Mouse (Mus musculus) embryo, embryonic 11 days (tissue): ENCODE measurements around the gene Noto.
"Not testable (repeated sequence)": the region's sequence is repeated elsewhere in the genome, so short reads cannot be mapped to it uniquely, and the experiment has no call there.

Experiments
- DNase-seq: peaks from one replicate; pipeline ENCODE4 v3.0.0-alpha.2; 2015

The Noto gene

GRCm38 (mm10) chr6:85431842-85432431 is 8.3 kb downstream of the Noto start, which contains the start of gene Smyd5:
Gene Smyd5, plus strand, starts transcription at chr6:85431989.
- peak; percentile 92 for DNase-seq

- DNase-seq: no peak
Measured at GRCm38 (mm10) chr6:85433865-85434264, 10.2 kb downstream of the Noto start.

GRCm38 (mm10) chr6:85436204-85436603 is 12.5 kb downstream of the Noto start:
- DNase-seq: no peak

- DNase-seq: no peak
Measured at GRCm38 (mm10) chr6:85436631-85437030, 12.9 kb downstream of the Noto start.

DNA sequence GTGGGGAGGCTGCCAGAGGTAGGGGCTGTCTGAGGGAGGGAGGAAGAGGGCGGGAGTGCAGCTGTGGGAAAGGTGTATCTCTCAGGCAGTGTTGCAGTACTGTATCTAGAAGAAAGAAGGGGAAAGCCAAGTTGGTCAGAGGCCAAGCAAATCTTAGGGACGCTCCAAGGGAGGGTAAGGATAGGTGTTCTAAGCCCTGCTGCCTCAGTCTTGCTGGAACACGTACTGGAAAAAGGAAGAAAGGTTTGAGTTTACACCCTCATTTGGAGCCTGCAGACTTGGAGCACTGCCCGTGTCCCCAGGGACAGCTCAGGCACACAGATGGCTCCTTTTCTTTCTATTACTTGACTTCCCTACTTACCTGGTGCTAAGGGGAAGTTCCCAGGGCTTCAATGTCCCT is 17.5 kb downstream of the Noto start:
- DNase-seq: no peak

DNA sequence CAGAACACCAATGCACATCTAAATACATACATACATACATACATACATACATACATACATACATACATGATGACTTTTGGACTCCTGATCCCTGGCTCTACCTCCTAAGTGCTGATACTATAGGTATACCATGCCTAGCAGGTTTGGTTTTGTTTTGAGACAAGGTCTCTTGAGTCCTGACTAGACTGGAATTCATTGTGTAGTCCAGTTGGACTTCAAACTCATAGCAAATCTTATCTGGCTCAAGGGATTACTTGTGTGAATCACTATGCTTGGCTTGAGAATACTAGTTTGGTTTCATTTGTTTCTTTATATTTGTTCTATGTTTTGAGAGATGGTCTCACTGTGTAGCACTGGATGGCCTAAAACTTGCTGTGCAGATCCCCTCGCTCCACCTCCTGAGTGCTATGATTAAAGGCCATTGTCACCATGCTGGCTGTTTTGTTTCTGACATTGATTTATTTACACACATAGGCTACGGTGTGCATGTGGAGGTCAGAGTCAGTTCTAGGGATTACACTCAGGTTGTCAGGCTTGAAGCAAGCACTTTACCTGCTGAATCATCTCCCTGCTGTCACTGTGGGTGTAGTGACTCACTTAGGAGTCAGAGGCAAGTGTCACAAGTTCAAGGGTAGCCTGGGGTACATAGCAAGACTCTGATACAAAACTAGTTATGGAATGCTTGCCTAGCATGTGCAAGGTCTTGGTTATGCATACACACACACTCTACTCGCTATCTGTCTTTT is 20.0 kb downstream of the Noto start:
- no peak for DNase-seq

- DNase-seq: no peak
Measured at GRCm38 (mm10) chr6:85444266-85444965, 20.7 kb downstream of the Noto start.

DNA sequence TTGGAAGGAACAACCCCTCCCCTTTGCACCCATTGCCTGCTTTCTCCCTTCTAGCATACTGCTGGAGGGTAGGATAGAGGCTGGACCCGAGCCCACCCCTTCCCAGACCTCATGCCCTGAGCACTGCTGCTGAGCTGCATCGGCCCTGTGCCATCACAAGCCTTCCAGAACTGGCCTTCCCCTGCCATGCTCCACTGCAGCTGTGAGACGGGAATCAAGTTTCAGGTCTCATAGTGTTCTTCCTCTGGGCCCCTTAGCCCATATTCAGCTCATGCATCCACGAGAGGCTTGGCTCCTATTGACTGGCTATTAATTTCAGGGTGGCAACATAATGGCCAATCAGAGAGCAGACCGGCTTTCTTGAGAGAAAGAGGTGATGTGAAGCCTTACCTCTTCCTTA is 21.6 kb downstream of the Noto start:
- DNase-seq: no peak

DNA sequence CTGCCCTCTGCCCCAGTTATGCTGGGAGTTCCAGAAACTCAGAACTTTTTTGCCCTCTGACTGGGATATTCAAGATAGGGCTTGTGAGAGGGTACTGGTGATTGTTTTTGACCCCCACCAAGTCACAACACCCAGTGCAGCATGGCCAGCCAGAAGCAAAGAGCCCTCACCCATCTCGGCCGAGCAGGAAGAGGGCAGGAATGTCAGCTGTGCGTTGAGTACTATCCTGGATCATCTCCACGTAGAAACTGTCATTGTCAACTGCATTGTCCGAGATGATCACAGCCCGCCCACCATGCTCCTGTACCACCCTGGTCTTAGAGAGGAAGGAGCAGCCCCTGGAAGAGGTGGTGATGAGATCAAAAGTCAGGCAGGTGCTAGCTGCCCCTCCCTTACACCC is 23.7 kb downstream of the Noto start:
- DNase-seq: no peak

DNA sequence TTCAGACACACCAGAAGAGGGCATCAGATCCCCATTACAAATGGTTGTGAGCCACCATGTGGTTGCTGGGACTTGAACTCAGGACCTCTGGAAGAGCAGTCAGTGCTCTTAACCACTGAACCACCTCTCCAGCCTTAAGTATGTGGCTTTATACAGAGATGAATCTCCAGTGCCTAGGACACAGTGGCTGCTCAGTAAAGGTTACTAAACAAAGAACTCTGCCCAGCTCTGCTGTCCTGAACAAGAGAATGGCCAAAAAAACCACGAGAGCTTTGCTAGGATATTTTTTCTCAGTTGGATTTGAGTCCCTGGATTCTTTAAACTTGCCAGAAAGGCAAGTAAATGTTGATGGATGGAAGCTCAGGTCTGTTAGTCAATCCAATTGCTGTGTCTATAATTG is 26.5 kb downstream of the Noto start:
- not testable (repeated sequence) for DNase-seq

DNA sequence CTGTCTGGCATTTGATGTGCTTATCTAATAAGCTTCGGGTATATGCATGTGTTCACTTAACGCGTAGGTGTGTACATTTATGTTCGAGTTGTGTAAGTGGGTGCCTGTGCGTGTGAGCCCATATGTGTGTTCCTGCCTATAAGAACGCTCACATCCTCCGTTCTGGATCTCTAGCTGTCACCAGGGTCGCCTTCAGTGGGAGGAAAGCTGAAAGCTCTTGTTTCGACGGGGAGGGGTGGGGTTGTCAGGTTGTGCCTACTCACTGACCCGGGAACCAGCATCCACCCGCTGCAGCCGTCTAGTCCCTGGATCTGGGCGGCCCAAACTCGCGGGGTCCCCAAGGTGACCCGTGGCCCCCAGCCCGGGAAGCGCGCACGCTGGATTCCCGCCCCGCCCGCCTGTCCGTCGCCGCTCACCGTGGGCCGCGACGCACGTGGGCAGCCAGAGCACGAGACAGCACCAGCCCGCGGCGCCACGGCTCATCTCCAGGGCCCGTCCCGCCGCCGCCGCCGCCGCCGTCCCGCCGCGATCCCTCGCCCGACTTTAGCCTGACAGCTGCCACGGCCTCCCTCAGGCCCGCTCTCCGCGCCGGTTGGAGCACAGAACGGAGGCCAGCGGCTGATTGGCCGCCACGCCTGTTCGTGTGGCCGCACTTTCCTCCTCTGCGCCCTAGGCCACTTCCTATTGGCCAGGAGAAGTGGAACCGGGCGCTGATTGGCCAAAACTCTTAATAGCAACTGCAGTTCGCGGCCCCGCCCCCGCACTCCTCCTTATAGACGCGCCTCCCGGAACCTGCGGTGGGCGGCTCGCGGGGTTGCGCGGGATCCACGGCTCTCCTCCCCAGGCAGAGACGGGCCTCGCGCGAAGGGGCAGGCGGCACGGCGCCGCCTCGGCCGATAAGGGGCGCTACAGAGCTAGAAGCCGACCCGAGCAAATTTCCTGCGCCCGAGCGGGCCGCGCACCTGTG is 27.3 kb downstream of the Noto start, which contains the start of gene Cct7:
TSS of gene Cct7 (plus strand) at position 818 of the 967 bp plus-strand sequence.
- peak; percentile 100 for DNase-seq

- peak; percentile 99 for DNase-seq
Measured at GRCm38 (mm10) chr6:85451664-85452410, 28.2 kb downstream of the Noto start, which contains the start of gene Pradc1. Gene Pradc1, minus strand, starts transcription at chr6:85451970.

DNA sequence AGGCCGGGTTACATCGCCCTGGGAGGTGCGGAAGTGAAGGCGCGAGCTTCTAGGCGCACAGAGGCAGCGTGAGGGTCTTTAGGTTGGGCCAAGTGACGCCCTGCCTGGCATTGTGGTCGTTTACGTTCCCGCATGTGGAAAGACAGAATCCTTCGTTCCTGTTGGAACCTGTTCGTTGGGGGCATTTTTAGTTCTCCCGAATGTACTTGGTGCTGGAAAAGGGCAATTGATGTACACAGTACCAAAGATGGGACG is 28.7 kb downstream of the Noto start:
- DNase-seq: peak; percentile 62

- no peak for DNase-seq
Measured at GRCm38 (mm10) chr6:85452816-85453215, 29.1 kb downstream of the Noto start.

DNA sequence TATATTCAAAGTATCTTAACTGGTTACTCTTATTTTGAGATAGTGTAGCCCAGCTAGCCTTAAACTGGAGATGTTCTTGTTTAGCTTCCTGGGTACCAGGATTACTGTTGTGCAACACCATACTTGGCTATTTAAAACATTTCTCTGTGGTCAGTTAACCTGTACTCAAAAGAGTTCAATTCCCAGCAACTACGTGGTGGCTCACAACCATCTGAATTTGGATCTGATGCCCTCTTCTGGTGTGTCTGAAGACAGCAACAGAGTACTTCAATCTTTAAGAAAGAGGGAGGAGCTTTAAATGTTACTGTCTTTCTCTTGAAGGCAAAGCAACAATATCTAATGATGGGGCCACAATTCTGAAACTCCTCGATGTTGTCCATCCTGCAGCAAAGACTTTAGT is 35.9 kb downstream of the Noto start:
- DNase-seq: no peak

DNA sequence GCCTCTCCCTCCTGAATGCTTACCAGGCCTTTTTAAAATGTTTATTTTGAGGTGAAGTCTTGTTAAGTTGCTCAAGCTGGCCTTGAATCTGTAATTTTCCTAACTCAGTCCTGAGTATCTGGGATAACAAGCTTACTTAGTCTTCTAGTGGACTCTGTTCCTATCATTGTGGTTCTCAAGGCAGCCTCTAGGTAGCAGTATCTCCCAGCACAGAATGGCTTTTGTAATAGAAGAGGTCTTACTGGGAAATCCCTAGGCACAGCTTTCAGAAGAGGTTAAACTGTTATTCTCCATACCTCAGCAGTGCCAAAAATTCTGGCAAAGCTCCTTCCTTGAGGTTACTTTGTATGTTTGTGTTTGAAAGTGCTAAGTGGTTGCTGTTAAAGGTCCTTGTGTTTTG is 41.7 kb downstream of the Noto start:
- no peak for DNase-seq

GRCm38 (mm10) chr6:85469660-85470430 is 46.2 kb downstream of the Noto start:
- no peak for DNase-seq

GRCm38 (mm10) chr6:85471962-85472361 is 48.3 kb downstream of the Noto start:
- DNase-seq: no peak

GRCm38 (mm10) chr6:85472542-85472941 is 48.9 kb downstream of the Noto start:
- DNase-seq: no peak

DNA sequence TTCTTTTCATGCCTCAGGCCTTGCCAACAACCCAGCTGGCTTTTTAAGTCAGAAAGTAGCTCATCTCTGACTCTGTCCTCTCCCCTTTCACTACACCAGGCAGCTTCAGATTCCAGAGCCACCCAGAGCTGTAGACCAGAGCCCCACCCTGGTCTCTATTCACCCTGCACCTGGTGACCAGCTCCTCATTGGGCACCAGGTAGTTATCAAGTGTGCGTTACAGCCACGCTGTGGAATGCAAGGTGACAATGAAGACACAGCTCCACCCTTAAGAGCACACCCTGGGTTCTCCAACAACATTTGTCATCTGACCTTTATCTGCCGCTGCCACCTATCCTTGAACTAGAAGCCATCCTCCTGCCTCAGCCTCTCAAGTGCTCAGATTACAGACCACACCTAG is 51.9 kb downstream of the Noto start:
- no peak for DNase-seq

DNA sequence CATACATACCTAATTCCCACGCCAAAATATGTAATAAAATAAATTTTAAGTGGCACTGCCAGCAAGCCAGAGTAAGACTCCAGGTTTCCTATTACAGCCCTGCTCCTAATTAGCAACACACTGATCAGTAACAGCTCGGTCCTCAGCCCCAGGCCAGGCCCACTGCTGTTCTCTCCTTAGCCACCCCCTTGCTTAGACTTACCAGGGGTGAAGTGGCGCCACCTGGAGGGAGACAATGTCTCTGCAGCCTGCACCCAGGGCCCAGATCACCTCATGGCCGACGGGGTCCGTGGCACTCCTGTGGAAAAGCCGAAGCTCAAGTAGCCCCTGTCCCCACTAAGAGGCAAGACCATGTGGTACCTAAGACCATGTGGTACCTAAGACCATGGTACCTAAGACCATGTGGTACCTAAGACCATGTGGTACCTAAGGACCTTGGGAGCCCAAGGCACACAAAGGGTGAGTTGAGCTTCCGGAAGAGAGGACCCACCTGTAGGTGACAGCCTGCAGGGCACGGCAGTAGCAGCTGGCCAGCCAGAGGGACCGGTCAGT is 53.8 kb downstream of the Noto start:
- peak; percentile 51 for DNase-seq
